Mouse (Mus musculus) cerebellum, adult 8-10 months (tissue): ENCODE measurements around the gene Ap3m1.
"Not testable (repeated sequence)": the region's sequence is repeated elsewhere in the genome, so short reads cannot be mapped to it uniquely, and the experiment has no call there.

Experiments used
- DNase-seq: peaks from one replicate; pipeline ENCODE4 v3.0.0; 2022

The Ap3m1 gene

GRCm38 (mm10) chr14:21052112-21052780 is at the start of gene Ap3m1, which contains the start of gene Adk:
Gene Ap3m1, minus strand, starts transcription at chr14:21052508.
Gene Adk, plus strand, starts transcription at chr14:21052574.
- peak; percentile 90 for DNase-seq

DNA sequence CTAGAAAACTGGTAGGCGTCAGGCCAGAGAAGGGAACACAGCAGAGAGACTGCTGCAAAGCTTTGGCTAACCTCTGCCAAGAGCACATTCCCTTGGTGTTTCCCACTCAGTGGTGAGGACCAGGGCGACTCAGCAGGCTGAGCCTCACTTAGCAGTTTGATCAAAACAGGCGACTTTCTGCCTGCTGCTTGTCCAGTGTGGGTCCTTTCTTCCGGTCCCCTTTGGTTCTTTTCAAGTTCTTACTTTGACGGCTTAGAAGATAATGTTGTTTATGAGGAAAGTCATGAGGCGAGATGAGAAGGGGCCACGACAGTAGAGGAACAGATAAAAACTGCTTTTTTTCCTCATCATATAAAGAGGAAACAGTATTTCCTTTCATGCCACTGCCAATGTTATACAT is 49.3 kb upstream of the Ap3m1 start:
- no peak for DNase-seq

DNA sequence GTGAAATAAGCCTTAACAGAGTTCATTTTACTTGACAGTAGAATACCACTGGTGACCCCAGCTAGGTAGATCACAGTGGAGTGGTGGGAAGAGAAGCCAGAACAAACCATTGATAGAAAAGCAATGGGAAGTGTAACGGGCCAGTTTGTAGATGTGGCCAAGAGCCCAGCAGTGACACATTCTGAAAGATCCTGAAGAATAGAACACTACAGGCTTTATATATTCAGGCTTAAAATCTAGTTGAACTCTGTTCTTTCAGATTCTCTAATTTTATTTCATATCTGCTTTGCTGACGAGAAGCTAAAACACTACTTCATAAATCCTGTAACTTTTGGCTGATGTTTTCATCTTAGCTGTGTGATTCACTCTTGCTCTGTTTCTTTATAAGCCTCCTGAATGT is 48.6 kb upstream of the Ap3m1 start:
- DNase-seq: no peak

- DNase-seq: no peak
Observed at GRCm38 (mm10) chr14:21099371-21099770, 47.1 kb upstream of the Ap3m1 start.

- DNase-seq: no peak
Observed at GRCm38 (mm10) chr14:21096689-21097088, 44.4 kb upstream of the Ap3m1 start.

- no peak for DNase-seq
Observed at GRCm38 (mm10) chr14:21096279-21096678, 44.0 kb upstream of the Ap3m1 start.

DNA sequence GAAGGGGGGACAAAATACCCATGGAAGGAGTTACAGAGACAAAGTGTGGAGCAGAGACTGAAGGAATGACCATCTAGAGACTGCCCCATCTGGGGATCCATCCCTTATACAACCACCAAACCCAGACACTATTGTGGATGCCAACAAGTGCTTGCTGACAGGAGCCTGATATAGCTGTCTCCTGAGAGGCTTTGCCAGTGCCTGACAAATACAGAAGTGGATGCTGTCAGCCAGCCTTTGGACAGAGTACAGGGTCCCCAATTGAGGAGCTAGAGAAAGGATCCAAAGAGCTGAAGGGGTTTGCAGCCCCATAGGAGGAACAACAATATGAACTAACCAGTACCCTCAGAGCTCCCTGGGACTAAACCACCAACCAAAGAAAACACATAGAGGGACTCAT is 41.9 kb upstream of the Ap3m1 start:
- not testable (repeated sequence) for DNase-seq

- DNase-seq: no peak
Observed at GRCm38 (mm10) chr14:21090930-21091486, 38.7 kb upstream of the Ap3m1 start.

DNA sequence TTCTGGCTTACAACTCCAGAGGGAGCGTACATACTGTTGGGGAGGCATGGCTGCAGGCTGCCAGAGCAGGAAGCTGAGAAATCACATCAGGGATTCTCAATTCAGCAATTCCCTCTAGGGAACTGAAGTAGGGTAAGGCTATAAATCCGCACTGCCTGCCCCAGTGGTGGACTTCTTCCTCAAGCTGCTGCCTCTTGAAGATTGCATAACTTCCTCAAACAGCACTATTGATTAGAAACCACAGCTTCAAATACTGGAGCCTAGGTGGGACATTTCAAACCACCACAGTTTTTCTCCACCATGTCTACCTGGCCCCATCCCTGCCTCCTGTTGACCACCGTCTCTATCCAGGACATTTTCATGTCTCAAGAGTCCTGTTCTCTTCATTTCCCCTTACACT is 38.1 kb upstream of the Ap3m1 start:
- no peak for DNase-seq

- DNase-seq: no peak
Observed at GRCm38 (mm10) chr14:21088731-21089130, 36.4 kb upstream of the Ap3m1 start.

GRCm38 (mm10) chr14:21087390-21088060 is 35.2 kb upstream of the Ap3m1 start:
- DNase-seq: no peak

- no peak for DNase-seq
Observed at GRCm38 (mm10) chr14:21086827-21087351, 34.6 kb upstream of the Ap3m1 start.

DNA sequence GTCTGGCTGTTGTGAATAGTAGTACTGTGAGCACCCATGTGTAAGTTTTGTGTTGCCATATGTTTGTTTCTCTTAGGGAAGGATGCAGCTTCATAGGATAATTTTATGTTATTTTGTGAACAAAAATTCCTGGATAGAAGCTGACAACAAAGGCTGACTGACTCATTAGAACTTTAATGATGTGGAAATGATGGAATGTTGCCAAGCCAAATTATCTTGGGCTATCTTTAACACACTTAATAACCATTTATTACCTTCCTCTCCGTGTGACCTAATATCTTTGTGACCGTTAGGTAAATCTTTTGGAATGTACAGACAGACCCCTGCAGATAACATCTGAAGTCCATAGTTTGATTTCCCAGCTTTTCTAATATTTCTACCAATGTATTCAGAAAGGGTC is 33.8 kb upstream of the Ap3m1 start:
- DNase-seq: no peak

DNA sequence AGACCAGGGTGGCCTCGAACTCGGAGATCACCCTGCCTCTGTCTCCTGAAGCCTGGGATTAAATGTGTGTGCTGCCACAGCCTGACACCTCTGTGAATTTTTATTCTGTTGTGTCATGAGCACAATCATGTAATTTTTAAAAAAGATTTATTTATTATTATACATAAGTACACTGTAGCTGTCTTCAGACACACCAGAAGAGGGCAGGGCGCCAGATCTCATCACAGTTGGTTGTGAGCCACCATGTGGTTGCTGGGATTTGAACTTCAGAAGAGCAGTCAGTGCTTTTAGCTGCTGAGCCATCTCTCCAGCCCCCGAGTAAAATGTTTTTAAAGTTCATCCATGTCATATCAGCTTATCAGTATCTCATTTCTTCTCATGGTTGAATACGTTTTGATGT is 33.4 kb upstream of the Ap3m1 start:
- no peak for DNase-seq

DNA sequence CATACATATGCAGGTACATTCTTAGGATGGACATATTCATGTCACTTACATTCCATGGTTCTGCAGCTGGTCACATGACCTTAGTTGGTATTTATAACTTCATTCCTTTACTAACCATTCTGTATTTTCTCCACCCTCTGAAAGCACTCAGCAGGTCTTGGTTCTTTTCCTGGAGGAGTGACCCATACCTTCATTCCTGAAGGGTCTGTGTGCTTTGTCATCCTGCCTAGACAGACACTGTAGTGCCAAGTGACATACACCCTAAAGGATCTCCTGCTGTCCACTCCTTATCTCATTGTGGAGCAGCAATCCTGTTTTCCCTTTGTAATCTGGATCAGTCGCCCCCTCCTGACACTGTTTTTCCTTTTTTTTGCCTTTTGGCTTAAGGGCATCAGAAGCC is 30.5 kb upstream of the Ap3m1 start:
- no peak for DNase-seq

GRCm38 (mm10) chr14:21078511-21078910 is 26.2 kb upstream of the Ap3m1 start:
- DNase-seq: no peak

GRCm38 (mm10) chr14:21077939-21078338 is 25.6 kb upstream of the Ap3m1 start:
- no peak for DNase-seq

DNA sequence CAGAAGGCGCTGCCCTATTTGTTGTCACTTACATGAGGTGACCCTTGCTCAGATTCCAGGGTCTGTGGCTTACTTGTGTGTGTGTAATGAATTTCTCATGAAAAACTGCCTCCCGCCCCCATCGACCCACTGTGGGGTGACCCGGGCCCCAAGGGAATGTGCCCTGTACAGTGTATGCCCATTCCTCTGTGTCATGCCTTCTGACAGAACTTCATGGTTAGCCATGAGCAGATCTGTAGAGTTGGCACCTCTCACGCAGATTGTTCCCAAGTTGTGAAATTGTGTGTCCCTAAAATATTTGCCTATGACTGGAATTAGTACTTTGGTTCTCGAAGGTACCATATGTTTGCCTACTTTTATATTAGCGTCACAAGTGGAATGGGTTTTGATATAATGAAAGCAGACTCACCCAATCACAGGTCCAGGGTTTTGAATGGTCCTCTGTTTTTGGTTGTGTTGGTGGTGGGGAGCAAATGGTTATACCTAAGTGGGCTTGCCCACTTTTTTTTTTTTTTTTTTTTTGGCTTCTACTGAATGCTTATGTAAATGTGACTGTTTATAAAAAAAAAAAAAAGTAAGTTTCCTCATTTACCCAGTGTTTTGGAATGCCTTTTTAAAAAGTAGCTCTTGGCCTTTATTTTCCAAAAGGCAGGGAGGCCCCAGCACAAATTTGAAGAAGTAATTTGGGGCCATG is 24.3 kb upstream of the Ap3m1 start:
- DNase-seq: no peak

GRCm38 (mm10) chr14:21075751-21076500 is 23.6 kb upstream of the Ap3m1 start:
- DNase-seq: peak; percentile 92

GRCm38 (mm10) chr14:21074398-21075320 is 22.4 kb upstream of the Ap3m1 start:
- peak; percentile 11 for DNase-seq

GRCm38 (mm10) chr14:21073981-21074380 is 21.7 kb upstream of the Ap3m1 start:
- no peak for DNase-seq

DNA sequence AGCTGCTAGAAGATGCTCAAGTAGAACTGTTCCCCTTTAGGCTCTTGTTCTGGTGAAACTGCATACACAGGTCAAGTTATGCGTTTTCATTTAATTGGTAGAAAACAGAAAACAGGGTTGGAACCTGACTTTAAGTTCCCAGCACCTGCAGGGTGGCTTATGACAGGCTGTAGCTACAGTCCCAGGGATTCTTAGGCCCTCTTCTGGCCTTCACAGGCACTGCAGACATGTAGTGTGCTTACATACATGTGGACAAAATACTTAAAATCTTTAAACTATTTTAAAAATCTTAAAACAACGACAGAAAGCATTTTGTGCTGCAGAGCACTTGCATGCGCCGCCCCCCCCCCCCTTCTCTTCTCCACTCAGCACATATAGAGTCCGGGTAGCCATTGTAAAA is 17.3 kb upstream of the Ap3m1 start:
- DNase-seq: no peak
